Mouse (Mus musculus): ENCODE measurements around the gene Pbld1.

DNA sequence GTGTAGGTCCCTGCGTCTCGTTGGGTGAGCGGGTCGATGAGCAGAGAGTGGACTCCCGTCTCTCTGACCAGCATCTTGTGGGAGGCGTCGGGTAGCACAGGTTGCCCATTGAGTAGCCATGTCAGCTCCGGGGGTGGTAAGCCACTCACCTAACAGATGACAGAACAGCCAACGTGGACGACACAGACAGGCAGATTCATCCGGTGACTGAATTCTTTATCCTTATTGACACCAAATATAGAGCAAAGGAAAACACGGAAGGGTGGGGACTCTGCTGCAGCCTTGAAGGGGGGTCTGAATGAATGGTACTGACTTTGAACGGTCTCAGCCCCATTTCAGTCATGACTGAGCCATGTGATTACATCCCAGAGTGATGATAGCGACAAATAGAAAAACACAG, 62.0 kb downstream of the Pbld1 start:
- no peak for TF ChIP-seq TAL1 (IDR thresholded peaks at IDR 0.05; ENCODE audit: low read length)
- TF ChIP-seq GATA1 (IDR thresholded peaks at IDR 0.05; ENCODE audit: low read length) = no peak

All from erythroblast, embryonic 14.5 days (primary cell).